Mouse (Mus musculus): ENCODE data around the gene Dusp10. TPM values are rescaled to one million over a fixed set of nuclear protein-coding genes. Genes with fewer than 3 reads are reported as not detected.

Dusp10 gene
- total RNA-seq, 4 experiments from 2014 or later, result 5.8 to 8.3 (median 7.4) TPM

DNA sequence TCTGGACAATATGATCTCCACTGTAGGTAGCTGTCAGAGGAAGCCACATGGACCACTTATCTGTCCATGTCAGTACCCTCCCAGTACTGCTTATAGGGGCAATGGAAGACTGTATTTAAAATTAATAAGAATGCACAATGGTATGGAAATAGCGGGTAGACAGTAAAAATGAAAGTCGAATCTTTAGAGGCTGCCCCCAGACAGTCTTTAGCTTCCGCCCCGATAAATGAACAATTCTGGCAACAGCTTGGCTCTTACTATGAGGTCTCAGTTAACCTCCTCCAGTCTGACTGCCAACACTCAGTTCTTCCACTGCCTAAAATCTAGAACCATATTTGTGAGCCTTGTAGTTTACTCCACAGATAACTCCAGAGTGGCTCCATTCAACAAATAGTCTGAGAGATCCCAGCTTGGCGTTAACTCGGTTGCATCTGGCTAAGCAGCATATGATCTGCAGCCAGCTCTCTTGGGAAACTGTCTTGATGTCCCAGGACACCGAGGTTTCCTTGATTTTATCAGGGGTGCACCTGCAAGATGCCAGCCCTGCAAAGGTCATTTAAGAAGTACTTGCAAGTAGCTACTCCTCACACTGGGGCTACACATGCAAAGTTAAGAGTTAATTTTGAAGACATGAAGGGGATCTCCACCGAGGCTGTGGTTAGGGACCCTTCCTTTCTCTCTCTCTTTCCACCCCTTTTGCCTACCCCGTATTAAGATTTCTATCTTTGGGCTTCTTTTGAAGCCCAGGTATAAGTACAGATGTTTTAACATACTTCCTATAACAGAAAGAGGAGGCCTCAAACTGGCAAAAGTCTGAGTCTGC lies 88.0 kb downstream of the Dusp10 start:
- DNase-seq (ENCODE audit: low spot score), result no peak

DNA sequence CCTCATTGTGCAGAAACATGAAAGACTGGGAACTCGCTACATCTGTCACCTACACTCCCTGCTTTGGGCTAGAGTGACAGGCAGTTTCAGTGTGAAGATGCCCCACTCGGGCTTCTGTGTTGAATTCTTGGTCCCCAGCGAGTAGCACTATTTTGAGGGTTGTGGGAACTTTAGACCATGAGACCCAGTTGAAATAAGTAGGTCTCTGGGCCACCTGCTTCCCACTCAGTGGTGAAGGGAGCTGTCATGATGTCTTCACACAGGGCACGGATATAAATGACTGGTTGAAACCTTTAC lies 88.6 kb downstream of the Dusp10 start:
- no peak for DNase-seq (ENCODE audit: low spot score)

DNA sequence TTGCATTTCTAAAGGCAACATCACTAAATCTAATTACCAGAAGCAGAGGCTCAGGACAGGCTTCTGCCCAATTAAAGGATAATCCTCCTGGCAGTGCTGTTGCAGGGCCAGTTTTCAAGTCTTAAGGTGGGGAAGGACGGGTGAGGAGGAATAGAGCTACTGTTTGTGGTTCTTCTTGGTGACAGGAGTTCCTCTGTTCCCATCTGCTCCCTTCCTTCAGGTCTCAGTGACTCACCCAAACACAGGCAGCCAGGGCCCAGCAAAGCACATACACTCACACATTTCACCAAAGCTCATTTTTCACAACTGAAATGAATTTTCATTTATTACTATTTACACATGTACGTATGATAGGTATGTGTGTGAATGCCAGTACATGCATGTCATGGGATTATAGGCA lies 93.7 kb downstream of the Dusp10 start:
- no peak for DNase-seq (ENCODE audit: low spot score)

- no peak for DNase-seq (ENCODE audit: low spot score)
Measured at GRCm38 (mm10) chr1:184107448-184107847, 94.3 kb downstream of the Dusp10 start.

GRCm38 (mm10) chr1:184108254-184108653 lies 95.2 kb downstream of the Dusp10 start:
- no peak for DNase-seq (ENCODE audit: low spot score)

DNA sequence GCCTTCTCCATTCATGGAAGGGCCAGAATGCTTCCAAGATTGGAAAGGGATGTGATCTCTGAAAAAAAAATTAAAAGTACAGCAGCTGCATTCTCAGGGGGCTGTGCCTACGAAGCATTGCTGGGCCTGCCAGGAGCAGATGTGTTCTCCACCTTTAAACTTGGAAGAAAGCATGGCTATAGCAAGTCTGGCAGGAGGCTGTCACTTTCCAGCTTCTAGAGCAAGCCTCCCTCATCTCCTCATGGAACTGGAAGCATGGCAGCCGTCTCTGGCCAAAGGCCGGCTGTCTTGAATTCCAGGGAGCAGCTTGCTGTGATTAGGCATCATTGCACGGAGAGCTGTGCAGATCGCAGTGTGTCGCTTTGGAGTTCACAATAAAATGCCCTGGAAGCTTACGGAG lies 104.5 kb downstream of the Dusp10 start:
- no peak for DNase-seq (ENCODE audit: low spot score)

- DNase-seq (ENCODE audit: low spot score), result no peak
Measured at GRCm38 (mm10) chr1:184117991-184118390, 104.9 kb downstream of the Dusp10 start.

- DNase-seq (ENCODE audit: low spot score), result no peak
Measured at GRCm38 (mm10) chr1:184118586-184118985, 105.5 kb downstream of the Dusp10 start.

Other genes starting within 250 kb of the Dusp10 start
- gene 1700056E22Rik, start 21.0 kb downstream of the Dusp10 start, total RNA-seq (2022), result 1 to 10 TPM in 3 of 4 experiments, under 1 TPM in 1; 0.57 to 1.7 (median 1.2) TPM